Mouse (Mus musculus) cerebellum, postnatal 10 days (tissue): ENCODE results near the gene Shroom1.

Source experiments
- DNase-seq, 2 experiments: peaks; one replicate each; pipeline ENCODE4 v3.0.0; 2021; ENCODE audit warnings: mixed read lengths in 2 of 2

The Shroom1 gene

GRCm38 (mm10) chr11:53516775-53517627 lies 60.0 kb downstream of the Shroom1 start:
- DNase-seq = no peak
